Mouse (Mus musculus): Measurements from ENCODE around the gene Bmper. TPM values are rescaled to one million over a fixed set of nuclear protein-coding genes. Genes with fewer than 3 reads are reported as not detected.

The Bmper gene
- polyA plus RNA-seq, 1 experiment from 2014 or later: 10.8 TPM

DNA sequence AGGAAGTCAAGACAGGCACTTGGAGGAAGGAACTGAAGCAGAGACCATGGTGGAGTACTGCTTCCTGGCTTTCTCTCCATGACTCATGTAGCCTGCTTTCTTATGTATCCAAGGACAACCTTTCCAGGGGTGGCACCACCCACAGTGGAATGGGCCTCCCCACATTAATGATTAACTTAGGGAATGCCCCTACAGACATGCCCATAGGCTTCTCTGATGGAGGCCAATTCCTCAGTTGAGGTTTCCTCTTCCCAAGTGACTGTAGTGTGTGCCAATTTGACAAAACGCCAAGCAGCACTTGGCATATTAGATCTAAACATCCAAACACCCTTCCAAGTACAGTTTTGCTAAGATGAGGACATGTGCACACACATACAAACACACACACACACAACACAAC is 23.0 kb upstream of the Bmper start:
- ATAC-seq (replicated peaks; ENCODE audit: insufficient number of reproducible peaks, low FRiP score, low TSS enrichment, low read depth) (no peak), DNase-seq (ENCODE audit: low spot score) (no peak)
- H3K4me2 ChIP-seq (ENCODE audit: low read depth, low read length): no peak overlapping the region
- H3K27ac ChIP-seq (replicated peaks; ENCODE audit: low read depth, low read length): no peak overlapping the region
- no peaks in the 10 kb centered on the region for H3K4me1 ChIP-seq (ENCODE audit: control insufficient read depth, insufficient read depth, low read length)
- H3K4me3 ChIP-seq (ENCODE audit: low read depth, low read length): no peak overlapping the region
- H3K9me3 ChIP-seq (replicated peaks; ENCODE audit: control insufficient read depth, low read length): no peaks in the 10 kb centered on the region
- H3K9ac ChIP-seq (replicated peaks; ENCODE audit: low read length): no peak overlapping the region
- WGBS: 90% methylated on average over 1 of the region's 1 CpGs
- H3K36me3 ChIP-seq (replicated peaks; ENCODE audit: control insufficient read depth, insufficient read depth, low read depth, low read length): no peaks in the 10 kb centered on the region
- H3K27me3 ChIP-seq (ENCODE audit: control insufficient read depth, insufficient read depth, low read length): no peaks in the 10 kb centered on the region

DNA sequence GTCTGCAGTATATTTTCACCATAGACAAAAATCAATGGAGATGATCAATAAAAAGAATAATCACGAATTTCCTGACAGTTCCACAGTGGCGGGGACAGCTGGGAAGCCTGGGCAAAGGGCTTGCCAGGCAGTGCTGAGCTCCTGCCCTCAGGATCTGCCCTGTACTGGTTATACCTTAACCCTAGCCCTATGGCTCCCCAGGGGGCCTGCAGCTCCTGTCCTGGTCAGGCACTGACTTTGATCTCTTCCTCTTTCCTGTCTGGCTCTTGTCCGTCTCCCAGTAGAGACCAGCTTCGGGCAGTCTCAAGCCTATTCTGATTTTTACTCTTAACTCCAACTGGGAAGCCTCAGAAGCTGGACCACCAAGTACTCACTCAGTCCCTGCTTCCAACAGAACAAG is 22.0 kb upstream of the Bmper start:
- no peak for DNase-seq (ENCODE audit: low spot score)

DNA sequence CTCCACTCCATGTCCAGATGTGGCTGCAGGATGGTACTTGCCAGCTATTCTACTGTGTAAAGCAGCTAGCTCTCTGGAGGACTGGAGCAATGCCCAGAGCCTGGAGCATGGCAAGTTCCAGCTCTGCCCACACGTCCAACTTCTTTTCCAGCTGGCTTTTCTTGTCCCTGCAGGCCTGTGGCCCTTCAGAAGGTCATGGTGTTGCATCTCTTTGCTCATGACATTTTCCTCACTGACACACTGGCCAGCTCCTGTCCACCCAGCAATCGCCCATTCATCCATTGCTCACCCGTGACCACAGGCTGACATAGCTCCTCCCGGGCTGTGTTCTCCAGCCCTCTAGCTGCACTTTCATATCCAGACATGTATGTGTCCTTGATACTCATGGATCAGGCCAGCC is 20.4 kb upstream of the Bmper start:
- H3K4me2 ChIP-seq (ENCODE audit: low read depth, low read length): no peak overlapping the region
- 86% methylated on average over 4 of the region's 4 CpGs for WGBS
- no peak overlapping the region for H3K27ac ChIP-seq (replicated peaks; ENCODE audit: low read depth, low read length)
- no peak overlapping the region for H3K4me3 ChIP-seq (ENCODE audit: low read depth, low read length)
- H3K27me3 ChIP-seq (ENCODE audit: control insufficient read depth, insufficient read depth, low read length): no peaks in the 10 kb centered on the region
- no peak for ATAC-seq (replicated peaks; ENCODE audit: insufficient number of reproducible peaks, low FRiP score, low TSS enrichment, low read depth)
- H3K36me3 ChIP-seq (replicated peaks; ENCODE audit: control insufficient read depth, insufficient read depth, low read depth, low read length): no peaks in the 10 kb centered on the region
- H3K9me3 ChIP-seq (replicated peaks; ENCODE audit: control insufficient read depth, low read length): no peaks in the 10 kb centered on the region
- H3K4me1 ChIP-seq (ENCODE audit: control insufficient read depth, insufficient read depth, low read length): no peaks in the 10 kb centered on the region
- H3K9ac ChIP-seq (replicated peaks; ENCODE audit: low read length): no peak overlapping the region
- no peak for DNase-seq (ENCODE audit: low spot score)

More for the DNA sequence above, 22.0 kb upstream of the Bmper start:
- Histone ChIP-seq H3K27me3 (ENCODE audit: control insufficient read depth, insufficient read depth, low read length) (no peaks in the 10 kb centered on the region), H3K4me2 (ENCODE audit: low read depth, low read length) (no peak overlapping the region), H3K36me3 (replicated peaks; ENCODE audit: control insufficient read depth, insufficient read depth, low read depth, low read length) (no peaks in the 10 kb centered on the region), H3K9me3 (replicated peaks; ENCODE audit: control insufficient read depth, low read length) (no peaks in the 10 kb centered on the region), H3K9ac (replicated peaks; ENCODE audit: low read length) (no peak overlapping the region), H3K4me3 (ENCODE audit: low read depth, low read length) (no peak overlapping the region), H3K4me1 (ENCODE audit: control insufficient read depth, insufficient read depth, low read length) (no peaks in the 10 kb centered on the region), H3K27ac (replicated peaks; ENCODE audit: low read depth, low read length) (no peak overlapping the region)
- 64% methylated on average over 4 of the region's 4 CpGs for WGBS
- no peak for ATAC-seq (replicated peaks; ENCODE audit: insufficient number of reproducible peaks, low FRiP score, low TSS enrichment, low read depth)

DNA sequence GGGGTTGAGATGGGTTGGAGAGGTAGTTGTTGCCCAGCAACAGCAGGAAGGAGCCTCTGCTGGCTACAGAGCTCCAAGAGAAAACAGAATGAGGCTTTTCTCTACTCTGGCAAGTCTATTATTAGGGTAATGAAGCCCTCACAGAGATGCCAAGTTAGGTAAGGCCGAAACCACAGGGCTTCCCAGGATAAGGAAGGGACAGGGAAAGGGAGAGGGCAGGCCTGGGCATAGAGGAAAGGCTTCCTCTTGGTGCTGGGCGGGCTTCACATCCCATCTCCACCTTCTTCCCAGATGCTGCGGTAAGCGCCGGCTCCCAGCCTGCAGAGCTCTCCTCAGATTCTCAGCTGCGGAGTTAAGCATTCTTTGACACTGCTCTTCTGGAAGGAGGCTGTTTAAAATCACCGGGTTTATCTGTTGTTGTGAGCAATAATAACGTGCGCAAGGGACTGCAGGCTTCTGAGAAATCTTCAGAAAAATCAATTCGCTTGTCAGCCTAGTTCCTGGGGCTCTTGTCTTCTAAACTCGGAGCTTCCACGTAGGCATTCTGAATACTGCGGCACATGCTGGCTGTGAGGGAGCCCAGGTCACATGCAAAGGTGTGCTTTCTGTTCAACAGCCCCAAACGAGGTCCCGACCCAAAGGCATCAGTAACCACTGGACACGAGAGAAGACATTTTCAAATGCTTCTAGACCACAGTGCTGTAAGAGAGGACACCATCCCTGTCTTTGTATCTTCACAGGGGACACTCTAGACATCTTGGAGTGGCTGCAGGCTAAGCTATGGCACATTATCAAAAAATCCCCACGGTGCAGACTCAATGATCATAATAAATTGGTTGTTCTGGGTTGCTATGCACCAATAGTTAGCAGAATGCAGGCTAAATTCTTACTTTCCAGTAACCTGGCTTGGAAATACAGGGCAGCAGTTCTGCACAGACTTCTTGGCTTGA is 18.3 kb upstream of the Bmper start:
- Histone ChIP-seq H3K4me3 (ENCODE audit: low read depth, low read length) (no peak overlapping the region), H3K27ac (replicated peaks; ENCODE audit: low read depth, low read length) (no peak overlapping the region)

DNA sequence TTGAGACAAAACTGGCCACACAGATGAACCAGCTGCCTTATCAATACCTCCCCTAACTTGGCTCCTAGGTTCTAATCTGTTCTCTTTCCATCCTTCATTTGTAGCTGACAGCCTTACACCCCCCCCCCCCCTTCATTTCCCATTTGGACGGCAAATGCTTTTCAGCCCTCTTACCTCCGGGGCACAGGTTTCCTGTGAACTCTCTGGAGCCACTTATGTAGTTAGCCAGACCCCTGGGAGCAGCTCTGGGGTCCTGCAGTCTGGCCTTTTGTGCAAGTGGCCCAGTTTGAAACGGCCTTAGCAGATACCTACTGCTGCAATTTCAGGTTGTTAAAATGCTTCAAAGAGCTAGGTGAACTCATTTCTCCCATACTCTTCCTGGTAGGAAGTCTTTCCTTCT is 17.6 kb upstream of the Bmper start:
- no peak overlapping the region for H3K27ac ChIP-seq (replicated peaks; ENCODE audit: low read depth, low read length)
- no peaks in the 10 kb centered on the region for H3K9me3 ChIP-seq (replicated peaks; ENCODE audit: control insufficient read depth, low read length)
- H3K36me3 ChIP-seq (replicated peaks; ENCODE audit: control insufficient read depth, insufficient read depth, low read depth, low read length): no peaks in the 10 kb centered on the region
- H3K4me1 ChIP-seq (ENCODE audit: control insufficient read depth, insufficient read depth, low read length): no peaks in the 10 kb centered on the region
- 1% methylated on average over 3 of the region's 3 CpGs for WGBS
- DNase-seq (ENCODE audit: low spot score): peak; percentile 32
- no peak overlapping the region for H3K4me2 ChIP-seq (ENCODE audit: low read depth, low read length)
- no peak for ATAC-seq (replicated peaks; ENCODE audit: insufficient number of reproducible peaks, low FRiP score, low TSS enrichment, low read depth)
- no peak overlapping the region for H3K9ac ChIP-seq (replicated peaks; ENCODE audit: low read length)
- H3K4me3 ChIP-seq (ENCODE audit: low read depth, low read length): no peak overlapping the region
- no peaks in the 10 kb centered on the region for H3K27me3 ChIP-seq (ENCODE audit: control insufficient read depth, insufficient read depth, low read length)

More for the DNA sequence above, 18.3 kb upstream of the Bmper start:
- H3K4me1 ChIP-seq (ENCODE audit: control insufficient read depth, insufficient read depth, low read length): no peaks in the 10 kb centered on the region
- no peaks in the 10 kb centered on the region for H3K36me3 ChIP-seq (replicated peaks; ENCODE audit: control insufficient read depth, insufficient read depth, low read depth, low read length)
- no peaks in the 10 kb centered on the region for H3K9me3 ChIP-seq (replicated peaks; ENCODE audit: control insufficient read depth, low read length)
- H3K9ac ChIP-seq (replicated peaks; ENCODE audit: low read length): no peak overlapping the region
- DNase-seq (ENCODE audit: low spot score): peak; percentile 33
- ATAC-seq (replicated peaks; ENCODE audit: insufficient number of reproducible peaks, low FRiP score, low TSS enrichment, low read depth): 0 out of 2 replicates have a peak, but pooled peaks have one; percentile 48
- WGBS: 10% methylated on average over 17 of the region's 17 CpGs
- no peaks in the 10 kb centered on the region for H3K27me3 ChIP-seq (ENCODE audit: control insufficient read depth, insufficient read depth, low read length)
- H3K4me2 ChIP-seq (ENCODE audit: low read depth, low read length): no peak overlapping the region

DNA sequence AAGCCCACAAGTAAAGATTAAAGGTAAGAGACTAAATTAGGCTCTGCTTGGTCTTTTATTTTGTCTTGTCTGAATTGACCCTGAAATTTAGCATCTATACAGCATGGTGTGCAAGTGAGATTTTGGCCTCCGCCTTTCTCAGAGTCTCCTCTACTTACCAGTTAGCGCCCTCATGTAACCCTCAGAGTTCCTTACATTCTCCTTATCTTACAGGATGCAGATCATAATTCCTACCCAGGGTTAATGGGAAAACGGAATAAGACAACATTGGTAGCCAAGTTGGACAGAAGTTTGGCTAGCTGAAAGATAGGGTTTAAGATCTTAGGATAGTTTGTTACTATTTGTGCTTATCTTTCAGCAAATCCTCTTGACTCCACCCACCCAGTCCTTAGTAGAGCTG is 17.1 kb upstream of the Bmper start:
- Histone ChIP-seq H3K27me3 (ENCODE audit: control insufficient read depth, insufficient read depth, low read length) (no peaks in the 10 kb centered on the region), H3K4me3 (ENCODE audit: low read depth, low read length) (no peak overlapping the region), H3K27ac (replicated peaks; ENCODE audit: low read depth, low read length) (no peak overlapping the region), H3K36me3 (replicated peaks; ENCODE audit: control insufficient read depth, insufficient read depth, low read depth, low read length) (no peaks in the 10 kb centered on the region), H3K4me2 (ENCODE audit: low read depth, low read length) (no peak overlapping the region), H3K9ac (replicated peaks; ENCODE audit: low read length) (no peak overlapping the region), H3K9me3 (replicated peaks; ENCODE audit: control insufficient read depth, low read length) (no peaks in the 10 kb centered on the region), H3K4me1 (ENCODE audit: control insufficient read depth, insufficient read depth, low read length) (no peaks in the 10 kb centered on the region)
- no peak for DNase-seq (ENCODE audit: low spot score)
- no peak for ATAC-seq (replicated peaks; ENCODE audit: insufficient number of reproducible peaks, low FRiP score, low TSS enrichment, low read depth)
- WGBS: 63% methylated on average over 3 of the region's 3 CpGs

DNA sequence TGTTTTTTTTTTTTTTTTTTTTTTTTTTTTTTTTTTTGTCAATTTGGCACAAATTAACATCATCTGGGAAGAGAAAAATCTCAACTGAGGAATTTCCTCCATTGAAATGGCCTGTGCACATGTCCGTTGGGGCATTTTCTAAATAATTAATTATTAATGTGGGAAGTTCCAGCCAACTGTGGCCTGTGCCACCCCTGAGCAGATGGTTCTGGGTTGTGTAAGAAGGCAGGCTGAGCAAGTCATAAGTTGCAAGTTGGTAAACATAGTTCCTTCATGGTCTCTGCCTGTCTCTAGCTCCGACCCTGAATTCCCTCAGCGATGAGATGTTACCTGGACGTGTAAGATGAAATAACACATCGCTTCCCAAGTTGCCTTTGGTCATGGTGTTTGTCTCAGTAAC is 16.7 kb upstream of the Bmper start:
- Histone ChIP-seq H3K4me1 (ENCODE audit: control insufficient read depth, insufficient read depth, low read length) (no peaks in the 10 kb centered on the region), H3K4me3 (ENCODE audit: low read depth, low read length) (no peak overlapping the region), H3K4me2 (ENCODE audit: low read depth, low read length) (no peak overlapping the region), H3K27ac (replicated peaks; ENCODE audit: low read depth, low read length) (no peak overlapping the region), H3K27me3 (ENCODE audit: control insufficient read depth, insufficient read depth, low read length) (no peaks in the 10 kb centered on the region), H3K36me3 (replicated peaks; ENCODE audit: control insufficient read depth, insufficient read depth, low read depth, low read length) (no peaks in the 10 kb centered on the region), H3K9me3 (replicated peaks; ENCODE audit: control insufficient read depth, low read length) (no peaks in the 10 kb centered on the region), H3K9ac (replicated peaks; ENCODE audit: low read length) (no peak overlapping the region)
- ATAC-seq (replicated peaks; ENCODE audit: insufficient number of reproducible peaks, low FRiP score, low TSS enrichment, low read depth) (no peak), DNase-seq (ENCODE audit: low spot score) (no peak)
- WGBS: 77% methylated on average over 5 of the region's 5 CpGs

DNA sequence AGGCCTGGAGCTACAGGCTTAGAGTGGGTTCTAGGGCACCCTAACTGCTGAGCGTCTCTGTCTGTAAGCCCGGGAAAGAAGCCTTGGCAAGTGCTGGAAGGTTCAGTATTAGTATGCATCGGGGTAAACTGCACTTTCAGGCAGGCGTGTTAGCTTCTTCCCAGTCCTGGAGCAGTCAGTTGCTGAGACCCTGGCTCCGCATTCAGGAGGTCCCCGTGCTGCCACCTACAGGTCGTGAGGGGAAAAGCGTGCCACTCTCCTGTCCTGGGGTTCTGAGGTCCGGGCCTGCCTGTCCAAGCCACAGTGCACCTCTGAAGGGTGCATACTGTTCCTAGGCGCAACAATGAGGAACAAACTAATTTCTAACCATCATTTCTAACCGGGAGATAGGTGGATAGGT is 10.6 kb upstream of the Bmper start:
- no peak overlapping the region for H3K4me3 ChIP-seq (ENCODE audit: low read depth, low read length)
- H3K4me2 ChIP-seq (ENCODE audit: low read depth, low read length): no peak overlapping the region
- 6% methylated on average over 11 of the region's 11 CpGs for WGBS
- no peaks in the 10 kb centered on the region for H3K9me3 ChIP-seq (replicated peaks; ENCODE audit: control insufficient read depth, low read length)
- DNase-seq (ENCODE audit: low spot score) (peak; percentile 88), ATAC-seq (replicated peaks; ENCODE audit: insufficient number of reproducible peaks, low FRiP score, low TSS enrichment, low read depth) (peak; percentile 87)
- no peak overlapping the region for H3K9ac ChIP-seq (replicated peaks; ENCODE audit: low read length)
- H3K27ac ChIP-seq (replicated peaks; ENCODE audit: low read depth, low read length): no peak overlapping the region
- H3K36me3 ChIP-seq (replicated peaks; ENCODE audit: control insufficient read depth, insufficient read depth, low read depth, low read length): no peaks in the 10 kb centered on the region
- no peaks in the 10 kb centered on the region for H3K4me1 ChIP-seq (ENCODE audit: control insufficient read depth, insufficient read depth, low read length)
- no peaks in the 10 kb centered on the region for H3K27me3 ChIP-seq (ENCODE audit: control insufficient read depth, insufficient read depth, low read length)
